Mouse (Mus musculus) T-helper 1 cell (primary cell): ENCODE results near the gene Stra8.

ENCODE experiments used
- in situ Hi-C: fragments of 300-600 bp; cut with MboI, MseI; formaldehyde crosslinking; loops from one replicate; pipeline ENCODE4 v1.15.1; 2025; ENCODE audit warnings: high pct_unique_total_duplicates

Gene Stra8

GRCm38 (mm10) chr6:34939451-34939850, 19.5 kb downstream of the Stra8 start:
- in situ Hi-C loops = no loop called here

- in situ Hi-C loops = no loop called here
These were observed 21.5 kb downstream of the Stra8 start for GRCm38 (mm10) chr6:34941496-34941895.

- in situ Hi-C loops = no loop called here
These were observed 22.5 kb downstream of the Stra8 start for GRCm38 (mm10) chr6:34942446-34942845.

- in situ Hi-C loops = no loop called here
These were observed 23.5 kb downstream of the Stra8 start for GRCm38 (mm10) chr6:34943499-34943898.

GRCm38 (mm10) chr6:34946486-34947079, 26.6 kb downstream of the Stra8 start:
- in situ Hi-C loops = loop anchor here (5.0 kb wide), 1 partner anchor 51 kb away; no protein-coding TSS in a partner anchor

- in situ Hi-C loops = loop anchor here (5.0 kb wide), 1 partner anchor 49 kb away; no protein-coding TSS in a partner anchor
These were observed 28.5 kb downstream of the Stra8 start for GRCm38 (mm10) chr6:34948461-34948860.

GRCm38 (mm10) chr6:34951518-34951917, 31.6 kb downstream of the Stra8 start:
- in situ Hi-C loops = no loop called here

GRCm38 (mm10) chr6:34951956-34952667, 32.1 kb downstream of the Stra8 start:
- in situ Hi-C loops = no loop called here

GRCm38 (mm10) chr6:34954926-34955861, 35.2 kb downstream of the Stra8 start:
- in situ Hi-C loops = no loop called here

- in situ Hi-C loops = no loop called here
These were observed 35.9 kb downstream of the Stra8 start for GRCm38 (mm10) chr6:34955862-34956241.

GRCm38 (mm10) chr6:34959131-34959530, 39.2 kb downstream of the Stra8 start:
- in situ Hi-C loops = no loop called here

- in situ Hi-C loops = no loop called here
These were observed 44.6 kb downstream of the Stra8 start for GRCm38 (mm10) chr6:34964550-34964949.

GRCm38 (mm10) chr6:34965819-34966539, 46.0 kb downstream of the Stra8 start:
- in situ Hi-C loops = no loop called here

GRCm38 (mm10) chr6:34971181-34971580, 51.2 kb downstream of the Stra8 start:
- in situ Hi-C loops = no loop called here

- in situ Hi-C loops = no loop called here
These were observed 59.3 kb downstream of the Stra8 start for GRCm38 (mm10) chr6:34979291-34979690.

- in situ Hi-C loops = no loop called here
These were observed 60.7 kb downstream of the Stra8 start for GRCm38 (mm10) chr6:34980661-34981060.

GRCm38 (mm10) chr6:34987085-34987645, 67.2 kb downstream of the Stra8 start:
- in situ Hi-C loops = no loop called here

- in situ Hi-C loops = no loop called here
These were observed 68.3 kb downstream of the Stra8 start, which contains the start of gene Slc23a4 for GRCm38 (mm10) chr6:34988081-34988761. Slc23a4 (minus strand) TSS chr6:34988404.
